Mouse (Mus musculus) liver, postnatal 0 days (tissue): ENCODE data around the gene Agbl4.

ENCODE experiments used
- CTCF ChIP-seq: sonication (generic); IDR thresholded peaks from 2 replicates; pipeline ENCODE4 v1.5.1; 2016; ENCODE audit warnings: antibody characterized with exemption, low read depth
- EP300 ChIP-seq: IDR thresholded peaks from 2 replicates; pipeline ENCODE4 v1.6.1; 2016; ENCODE audit warnings: antibody characterized with exemption, low read depth, mild to moderate bottlenecking

GRCm38 (mm10) chr4:111432417-111432816 lies 1035.0 kb downstream of the Agbl4 start:
- TF ChIP-seq CTCF (no peak), EP300 (no peak)
